Mouse (Mus musculus) liver, adult 2 months (tissue): Measurements from ENCODE around the gene Tor4a.

Source experiments
- CTCF ChIP-seq: fragments of 200-500 bp; IDR thresholded peaks from 2 replicates; pipeline ENCODE4 v1.5.1; 2011; ENCODE audit warnings: low read depth, low read length, control low read depth
- POLR2A ChIP-seq: fragments of 200-500 bp; IDR thresholded peaks from 2 replicates; pipeline ENCODE4 v1.6.1; 2011; ENCODE audit warnings: low read length, control low read depth; ENCODE audit not compliant: insufficient read depth; ENCODE audit errors: extremely low read depth

DNA sequence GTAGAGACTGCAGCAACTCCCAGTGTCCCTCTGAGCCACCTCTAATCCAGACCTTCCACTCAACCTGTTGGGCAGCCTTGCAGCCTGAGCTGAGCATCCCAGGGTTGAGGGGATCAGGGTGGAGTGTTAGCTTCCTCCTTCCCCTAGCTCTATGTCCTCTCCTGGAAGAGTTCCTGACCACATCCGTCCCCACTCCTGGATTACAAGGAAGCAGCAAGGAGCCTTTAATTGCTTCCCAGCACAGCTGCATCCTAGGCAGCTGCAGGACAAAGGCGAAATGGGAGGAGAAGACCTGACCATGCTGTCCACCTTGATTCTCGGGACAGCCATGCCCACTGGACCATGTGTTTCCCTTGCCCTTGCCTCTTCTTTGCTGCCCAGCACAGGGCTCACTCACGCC, 19.6 kb downstream of the Tor4a start:
- TF ChIP-seq POLR2A (no peak), CTCF (no peak)
